8 mouse cellular contexts compared by ENCODE assay signal in genomic region chr12:51845261-51845660, GRCm38 (mm10). TPM values are rescaled to one million over a fixed set of nuclear protein-coding genes. Genes with fewer than 3 reads are reported as not detected.
DNase-seq lines count a peak whose midpoint lies in the region; ATAC-seq and TF ChIP-seq lines count a peak whose summit lies in the region.

No protein-coding gene starts in this region.

- peak overlapping the region; percentile 59 for H3K4me3 ChIP-seq in heart, embryonic 15.5 days
- peak overlapping the region; percentile 57 for H3K4me3 ChIP-seq in hindbrain, embryonic 13.5 days
- no peak overlapping the region for H3K4me3 ChIP-seq in midbrain, embryonic 11.5 days (ENCODE audit: low read depth, low read length)

- in situ Hi-C loops in Patski (cut with MboI; ENCODE audit: low pct_unique_long_range_greater_than_20kb) = no loop called here

- no peaks in the 10 kb centered on the region for H3K36me3 ChIP-seq in heart, embryonic 15.5 days
- H3K36me3 ChIP-seq in hindbrain, embryonic 13.5 days = no peaks in the 10 kb centered on the region
- H3K36me3 ChIP-seq in midbrain, embryonic 11.5 days (ENCODE audit: control insufficient read depth, insufficient read depth, low read length) = no peaks in the 10 kb centered on the region

- POLR2A ChIA-PET in Patski (lab: Charles Lee) = interaction anchor here (0.6 to 1.4 kb wide), 2 partner anchors 17 to 20 kb away, joined by 3 to 5 read pairs; no protein-coding TSS in a partner anchor

- CTCF ChIA-PET in Patski (lab: Charles Lee) = no interaction called here

- H3K27ac ChIP-seq in heart, embryonic 15.5 days = peak overlapping the region; percentile 93
- no peak overlapping the region for H3K27ac ChIP-seq in hindbrain, embryonic 13.5 days
- H3K27ac ChIP-seq in midbrain, embryonic 11.5 days (ENCODE audit: low read depth, low read length) = no peak overlapping the region

- no peaks in the 10 kb centered on the region for H3K9me3 ChIP-seq in heart, embryonic 15.5 days (replicated peaks)
- H3K9me3 ChIP-seq in hindbrain, embryonic 13.5 days = no peaks in the 10 kb centered on the region
- no peaks in the 10 kb centered on the region for H3K9me3 ChIP-seq in midbrain, embryonic 11.5 days (ENCODE audit: control insufficient read depth, low read length)

- H3K9ac ChIP-seq in heart, embryonic 15.5 days = no peak overlapping the region
- H3K9ac ChIP-seq in hindbrain, embryonic 13.5 days = no peak overlapping the region
- no peak overlapping the region for H3K9ac ChIP-seq in midbrain, embryonic 11.5 days (ENCODE audit: low read length)

- H3K4me1 ChIP-seq in heart, embryonic 15.5 days (replicated peaks) = peaks cover 20% of the 10 kb centered on the region
- H3K4me1 ChIP-seq in hindbrain, embryonic 13.5 days (replicated peaks) = peaks cover 15% of the 10 kb centered on the region
- H3K4me1 ChIP-seq in midbrain, embryonic 11.5 days (ENCODE audit: control insufficient read depth, insufficient read depth, low read length) = peaks cover 9% of the 10 kb centered on the region

- intact Hi-C loops in heart, postnatal 14 days (cut with DNase I) = loop anchor here (2.0 kb wide), 1 partner anchor 16 kb away; the partner anchor contains the start of gene Hectd1

- no peak for TF ChIP-seq CTCF in Patski (IDR thresholded peaks at IDR 0.05)

- H3K27me3 ChIP-seq in heart, embryonic 15.5 days = no peaks in the 10 kb centered on the region
- H3K27me3 ChIP-seq in Patski = no peaks in the 10 kb centered on the region
- H3K27me3 ChIP-seq in hindbrain, embryonic 13.5 days = no peaks in the 10 kb centered on the region
- 0 out of 2 replicates have a peak, but pooled peaks cover 3% of the 10 kb centered on the region for H3K27me3 ChIP-seq in midbrain, embryonic 11.5 days (ENCODE audit: control insufficient read depth, insufficient read depth, low read length)

- no peak for ATAC-seq in heart, embryonic 15.5 days (replicated peaks; ENCODE audit: insufficient number of reproducible peaks, insufficient read depth, low FRiP score, low read depth)
- peak; percentile 6 for ATAC-seq in Patski
- peak; percentile 58 for ATAC-seq in hindbrain, embryonic 13.5 days (ENCODE audit: low FRiP score)
- peak; percentile 58; the same call in 1 of the 2 replicates for ATAC-seq in midbrain, embryonic 11.5 days (ENCODE audit: low FRiP score)

- no peak for DNase-seq in heart, postnatal 14 days
- DNase-seq in Patski (ENCODE audit: low read depth, low spot score) = no peak
- no peak for DNase-seq in midbrain, embryonic 11.5 days (ENCODE audit: low spot score, missing footprints)
- no peak for DNase-seq in right cerebral cortex, adult 18-20 months
- no peak for DNase-seq in urinary bladder, postnatal 10 days (ENCODE audit: low spot score)
- DNase-seq in ovary, postnatal 36 days (ENCODE audit: low spot score) = no peak

- 18% methylated on average over 1 of the region's 1 CpGs for WGBS in heart, embryonic 15.5 days
- WGBS in hindbrain, embryonic 13.5 days = 33% methylated on average over 1 of the region's 1 CpGs
- WGBS in midbrain, embryonic 11.5 days = 38% methylated on average over 1 of the region's 1 CpGs

- H3K4me2 ChIP-seq in heart, embryonic 15.5 days = peak overlapping the region; percentile 65
- peak overlapping the region; percentile 73 for H3K4me2 ChIP-seq in hindbrain, embryonic 13.5 days
- peak overlapping the region; percentile 58; the same call in 1 of the 2 replicates for H3K4me2 ChIP-seq in midbrain, embryonic 11.5 days

RNA-seq across cellular contexts. Expression of gene Hectd1, which starts 15.9 kb away (rescaled TPM):
- polyA plus RNA-seq in heart, embryonic 15.5 days (2015; fragmentation: Nextera tagmentation; extraction: Ambion mirVana) = 30.8 and 32.4 TPM in 2 replicates
- 10 to 100 TPM; 85.9 to 89.6 TPM for total RNA-seq in heart, postnatal 14 days (2021)
- polyA plus RNA-seq in Patski (2021) = 57.6 TPM
- 36.8 and 38.9 TPM in 2 replicates for polyA plus RNA-seq in hindbrain, embryonic 13.5 days (2015; fragmentation: Nextera tagmentation; extraction: Ambion mirVana)
- polyA plus RNA-seq in midbrain, embryonic 11.5 days (2014; fragmentation: Nextera tagmentation; extraction: Ambion mirVana) = 30.3 and 35.1 TPM in 2 replicates
